Mouse (Mus musculus) hindbrain, embryonic 15.5 days (tissue): ENCODE results near the gene Klhl3. TPM values are rescaled to one million over a fixed set of nuclear protein-coding genes. Genes with fewer than 3 reads are reported as not detected.
A peak's percentile ranks its signal among the peaks of the same experiment; 100 is the strongest.

Experiments
- ATAC-seq: fragments of 200-750 bp; cut with Nextera tagmentation; 2 replicates; pipeline ENCODE4 v1.8.0; 2017; ENCODE audit warnings: low read depth, moderate number of reproducible peaks, moderate TSS enrichment; ENCODE audit not compliant: low FRiP score
- H3K27ac ChIP-seq: fragments of 300-500 bp; sonication (generic); replicated peaks from 2 replicates; pipeline ENCODE4 v1.5.1; 2015; ENCODE audit warnings: mild to moderate bottlenecking, inconsistent platforms
- H3K27me3 ChIP-seq: fragments of 300-500 bp; sonication (generic); 2 replicates; pipeline ENCODE4 v1.6.1; 2015; ENCODE audit warnings: control low read depth, inconsistent platforms
- H3K36me3 ChIP-seq: fragments of 300-500 bp; sonication (generic); 2 replicates; pipeline ENCODE4 v1.6.1; 2015; ENCODE audit warnings: control low read depth, inconsistent platforms
- H3K4me1 ChIP-seq: fragments of 300-500 bp; sonication (generic); replicated peaks from 2 replicates; pipeline ENCODE4 v1.6.1; 2015; ENCODE audit warnings: control low read depth, inconsistent platforms
- H3K4me2 ChIP-seq: fragments of 300-500 bp; sonication (generic); 2 replicates; pipeline ENCODE4 v1.6.1; 2015; ENCODE audit warnings: moderate library complexity, mild to moderate bottlenecking, inconsistent platforms
- H3K4me3 ChIP-seq: fragments of 300-500 bp; sonication (generic); 2 replicates; pipeline ENCODE4 v1.5.1; 2015; ENCODE audit warnings: mild to moderate bottlenecking, inconsistent platforms
- H3K9ac ChIP-seq: fragments of 300-500 bp; sonication (generic); 2 replicates; pipeline ENCODE4 v1.6.1; 2015; ENCODE audit warnings: inconsistent platforms
- H3K9me3 ChIP-seq: fragments of 300-500 bp; sonication (generic); 2 replicates; pipeline ENCODE4 v1.6.1; 2016; ENCODE audit warnings: control low read depth, inconsistent platforms
- WGBS: fragments of 180-500 bp; shearing (Covaris S2); methylation state at CpG from one replicate; pipeline ENCODE4 v1.1.7; 2015; 5-methylcytosine and 5-hydroxymethylcytosine counted together
- polyA plus RNA-seq: library from polyadenylated mRNA; unstranded; fragments of >200 nt; fragmentation: Nextera tagmentation; extraction: Ambion mirVana; gene quantifications from 2 replicates; pipeline ENCODE4 v1.2.1, GENCODE M21; 2015

Gene Klhl3
- polyA plus RNA-seq, 1 experiment from 2014 or later = 14.0 TPM

GRCm38 (mm10) chr13:58034507-58034906, 78.9 kb downstream of the Klhl3 start:
- Histone ChIP-seq H3K9ac (no peak overlapping the region), H3K27ac (no peak overlapping the region), H3K9me3 (no peaks in the 10 kb centered on the region), H3K36me3 (no peaks in the 10 kb centered on the region; the same call in 1 of the 2 replicates), H3K27me3 (no peaks in the 10 kb centered on the region), H3K4me2 (no peak overlapping the region), H3K4me3 (no peak overlapping the region), H3K4me1 (no peaks in the 10 kb centered on the region)
- no peak for ATAC-seq
- WGBS = 90% methylated on average over 6 of the region's 6 CpGs

GRCm38 (mm10) chr13:58031755-58032154, 81.6 kb downstream of the Klhl3 start:
- no peak overlapping the region for H3K4me3 ChIP-seq
- no peaks in the 10 kb centered on the region for H3K9me3 ChIP-seq
- H3K27me3 ChIP-seq = no peaks in the 10 kb centered on the region
- no peaks in the 10 kb centered on the region; the same call in 1 of the 2 replicates for H3K36me3 ChIP-seq
- H3K4me1 ChIP-seq = no peaks in the 10 kb centered on the region
- no peak; the same call in 1 of the 2 replicates for ATAC-seq
- no peak overlapping the region for H3K9ac ChIP-seq
- WGBS = 48% methylated on average over 6 of the region's 6 CpGs
- H3K4me2 ChIP-seq = no peak overlapping the region
- no peak overlapping the region for H3K27ac ChIP-seq

- Histone ChIP-seq H3K4me2 (no peak overlapping the region), H3K4me1 (peaks cover 20% of the 10 kb centered on the region), H3K36me3 (no peaks in the 10 kb centered on the region), H3K9me3 (no peaks in the 10 kb centered on the region), H3K27ac (no peak overlapping the region), H3K4me3 (no peak overlapping the region), H3K9ac (no peak overlapping the region), H3K27me3 (no peaks in the 10 kb centered on the region)
- ATAC-seq = no peak
- 83% methylated on average over 8 of the region's 8 CpGs for WGBS
Observed at GRCm38 (mm10) chr13:58027115-58027514, 86.3 kb downstream of the Klhl3 start.

- no peak for ATAC-seq
- H3K9ac ChIP-seq = no peak overlapping the region
- no peaks in the 10 kb centered on the region for H3K27me3 ChIP-seq
- no peak overlapping the region for H3K27ac ChIP-seq
- H3K4me2 ChIP-seq = no peak overlapping the region
- H3K36me3 ChIP-seq = no peaks in the 10 kb centered on the region
- peaks cover 20% of the 10 kb centered on the region for H3K4me1 ChIP-seq
- H3K9me3 ChIP-seq = no peaks in the 10 kb centered on the region
- no peak overlapping the region for H3K4me3 ChIP-seq
- WGBS = 89% methylated on average over 16 of the region's 16 CpGs
Observed at GRCm38 (mm10) chr13:58025701-58026414, 87.5 kb downstream of the Klhl3 start.

- no peak overlapping the region for H3K4me3 ChIP-seq
- no peaks in the 10 kb centered on the region for H3K36me3 ChIP-seq
- H3K4me2 ChIP-seq = no peak overlapping the region
- ATAC-seq = peak; percentile 74; the same call in 1 of the 2 replicates
- peak overlapping the region; percentile 30; the same call in 1 of the 2 replicates for H3K27ac ChIP-seq
- no peaks in the 10 kb centered on the region for H3K27me3 ChIP-seq
- 54% methylated on average over 8 of the region's 8 CpGs for WGBS
- no peaks in the 10 kb centered on the region for H3K9me3 ChIP-seq
- H3K9ac ChIP-seq = no peak overlapping the region
- peaks cover 20% of the 10 kb centered on the region for H3K4me1 ChIP-seq
Observed at GRCm38 (mm10) chr13:58023726-58024453, 89.5 kb downstream of the Klhl3 start.

GRCm38 (mm10) chr13:58023001-58023560, 90.3 kb downstream of the Klhl3 start:
- Histone ChIP-seq H3K27me3 (no peaks in the 10 kb centered on the region), H3K36me3 (peaks cover 4% of the 10 kb centered on the region), H3K9me3 (no peaks in the 10 kb centered on the region), H3K27ac (no peak overlapping the region), H3K9ac (no peak overlapping the region), H3K4me3 (no peak overlapping the region), H3K4me1 (peaks cover 20% of the 10 kb centered on the region), H3K4me2 (no peak overlapping the region)
- WGBS = 76% methylated on average over 9 of the region's 9 CpGs
- no peak for ATAC-seq

- Histone ChIP-seq H3K9me3 (no peaks in the 10 kb centered on the region), H3K4me2 (no peak overlapping the region), H3K4me1 (peaks cover 20% of the 10 kb centered on the region), H3K9ac (no peak overlapping the region), H3K27ac (no peak overlapping the region), H3K4me3 (no peak overlapping the region), H3K27me3 (no peaks in the 10 kb centered on the region), H3K36me3 (peaks cover 7% of the 10 kb centered on the region)
- 75% methylated on average over 10 of the region's 10 CpGs for WGBS
- no peak for ATAC-seq
Observed at GRCm38 (mm10) chr13:58020428-58020827, 93.0 kb downstream of the Klhl3 start.

- ATAC-seq = no peak
- Histone ChIP-seq H3K4me3 (no peak overlapping the region), H3K4me1 (no peaks in the 10 kb centered on the region), H3K27me3 (no peaks in the 10 kb centered on the region), H3K4me2 (no peak overlapping the region), H3K36me3 (peaks cover 7% of the 10 kb centered on the region), H3K9me3 (no peaks in the 10 kb centered on the region), H3K9ac (no peak overlapping the region), H3K27ac (no peak overlapping the region)
- 82% methylated on average over 6 of the region's 6 CpGs for WGBS
Observed at GRCm38 (mm10) chr13:58017298-58017697, 96.1 kb downstream of the Klhl3 start.

- Histone ChIP-seq H3K9ac (no peak overlapping the region), H3K27me3 (no peaks in the 10 kb centered on the region), H3K4me2 (no peak overlapping the region), H3K36me3 (peaks cover 8% of the 10 kb centered on the region; the same call in 1 of the 2 replicates), H3K4me3 (no peak overlapping the region), H3K4me1 (no peaks in the 10 kb centered on the region), H3K27ac (no peak overlapping the region), H3K9me3 (no peaks in the 10 kb centered on the region)
- ATAC-seq = peak; percentile 64
- WGBS = 62% methylated on average over 14 of the region's 14 CpGs
Observed at GRCm38 (mm10) chr13:58012067-58012925, 101.1 kb downstream of the Klhl3 start.

GRCm38 (mm10) chr13:58011526-58011925, 101.9 kb downstream of the Klhl3 start:
- no peak overlapping the region for H3K4me2 ChIP-seq
- no peaks in the 10 kb centered on the region for H3K4me1 ChIP-seq
- no peak for ATAC-seq
- H3K27me3 ChIP-seq = no peaks in the 10 kb centered on the region
- no peak overlapping the region for H3K4me3 ChIP-seq
- WGBS = 77% methylated on average over 2 of the region's 2 CpGs
- H3K36me3 ChIP-seq = peaks cover 8% of the 10 kb centered on the region; the same call in 1 of the 2 replicates
- no peak overlapping the region for H3K27ac ChIP-seq
- no peaks in the 10 kb centered on the region for H3K9me3 ChIP-seq
- no peak overlapping the region for H3K9ac ChIP-seq

- H3K4me1 ChIP-seq = no peaks in the 10 kb centered on the region
- WGBS = 80% methylated on average over 7 of the region's 7 CpGs
- no peak overlapping the region for H3K4me2 ChIP-seq
- no peak overlapping the region for H3K9ac ChIP-seq
- peaks cover 8% of the 10 kb centered on the region; the same call in 1 of the 2 replicates for H3K36me3 ChIP-seq
- H3K27me3 ChIP-seq = no peaks in the 10 kb centered on the region
- no peak overlapping the region for H3K4me3 ChIP-seq
- ATAC-seq = no peak
- H3K27ac ChIP-seq = no peak overlapping the region
- H3K9me3 ChIP-seq = no peaks in the 10 kb centered on the region
Observed at GRCm38 (mm10) chr13:58010416-58010815, 103.0 kb downstream of the Klhl3 start.
